Mouse (Mus musculus) heart, adult 9 months (tissue): ENCODE results near the gene Pappa.

ENCODE experiments used
- DNase-seq, 2 experiments: peaks; one replicate each; pipeline ENCODE4 v3.0.0; 2022; ENCODE audit warnings: low spot score in 2 of 2

Pappa gene

DNA sequence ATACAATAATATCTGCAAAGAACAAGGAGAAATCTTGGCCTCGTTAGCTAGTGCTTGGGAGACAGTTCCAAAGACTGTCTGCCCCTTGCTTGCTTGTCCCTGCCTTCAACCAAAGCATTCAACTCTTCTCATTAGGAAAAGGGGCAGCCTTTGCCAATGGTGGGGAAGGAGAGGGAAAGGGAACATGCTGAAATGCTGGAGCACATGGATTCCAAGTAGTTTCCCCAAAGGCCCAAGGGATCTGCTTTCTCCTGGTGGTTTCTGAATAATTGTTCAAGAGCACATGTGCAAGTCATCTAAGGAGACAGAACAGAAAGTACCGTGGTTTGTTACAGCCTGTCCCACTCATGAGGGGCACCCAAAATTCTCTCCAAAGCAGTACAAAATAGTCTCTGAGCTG lies 146.0 kb downstream of the Pappa start:
- peak; percentile 12 to 56 for DNase-seq

DNA sequence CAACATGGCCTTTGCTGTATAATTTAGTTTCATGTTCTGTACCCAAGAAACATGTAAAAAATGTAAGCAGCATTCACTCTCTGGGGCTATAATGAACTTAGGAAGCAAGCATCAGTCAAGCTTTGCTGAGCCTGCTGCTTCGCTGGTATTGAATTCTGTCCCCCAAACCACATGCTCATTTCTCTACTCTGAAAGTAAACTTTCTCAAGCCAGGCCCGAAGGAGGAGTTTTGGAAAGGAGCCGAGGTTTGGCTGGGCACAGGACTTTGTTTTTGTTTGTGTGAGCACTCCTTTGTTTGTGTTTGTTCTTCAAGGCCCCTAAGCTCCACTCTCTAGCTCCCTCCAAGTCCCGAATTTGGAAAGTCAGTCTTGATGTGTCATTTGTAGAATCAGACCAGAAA lies 148.3 kb downstream of the Pappa start:
- DNase-seq, result no peak

DNA sequence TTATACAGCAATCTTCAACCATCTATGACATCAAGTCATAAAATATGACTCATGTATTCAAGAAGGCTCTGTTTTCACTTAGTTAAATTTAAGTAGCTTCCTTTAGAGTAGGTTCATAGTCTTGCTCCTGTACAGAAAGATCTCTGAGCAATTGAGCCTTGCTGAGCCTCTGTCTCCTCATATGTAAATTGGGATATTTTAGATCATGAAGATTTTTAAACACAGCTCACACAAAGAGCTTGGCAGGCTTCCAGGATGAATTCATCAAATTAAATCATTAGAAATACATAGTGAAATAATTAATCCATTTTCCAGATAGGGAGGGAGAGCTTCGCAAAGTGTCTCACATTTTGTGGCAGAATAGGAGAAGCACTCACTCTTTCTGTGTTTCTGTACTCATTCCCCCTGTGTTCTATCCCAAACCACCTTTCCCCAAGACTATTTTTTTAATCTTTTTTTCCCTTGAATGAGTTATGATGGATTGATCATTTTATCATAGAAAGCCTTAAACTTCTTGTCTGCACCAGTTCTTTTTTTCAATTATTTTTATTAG lies 149.4 kb downstream of the Pappa start:
- DNase-seq, result no peak

DNA sequence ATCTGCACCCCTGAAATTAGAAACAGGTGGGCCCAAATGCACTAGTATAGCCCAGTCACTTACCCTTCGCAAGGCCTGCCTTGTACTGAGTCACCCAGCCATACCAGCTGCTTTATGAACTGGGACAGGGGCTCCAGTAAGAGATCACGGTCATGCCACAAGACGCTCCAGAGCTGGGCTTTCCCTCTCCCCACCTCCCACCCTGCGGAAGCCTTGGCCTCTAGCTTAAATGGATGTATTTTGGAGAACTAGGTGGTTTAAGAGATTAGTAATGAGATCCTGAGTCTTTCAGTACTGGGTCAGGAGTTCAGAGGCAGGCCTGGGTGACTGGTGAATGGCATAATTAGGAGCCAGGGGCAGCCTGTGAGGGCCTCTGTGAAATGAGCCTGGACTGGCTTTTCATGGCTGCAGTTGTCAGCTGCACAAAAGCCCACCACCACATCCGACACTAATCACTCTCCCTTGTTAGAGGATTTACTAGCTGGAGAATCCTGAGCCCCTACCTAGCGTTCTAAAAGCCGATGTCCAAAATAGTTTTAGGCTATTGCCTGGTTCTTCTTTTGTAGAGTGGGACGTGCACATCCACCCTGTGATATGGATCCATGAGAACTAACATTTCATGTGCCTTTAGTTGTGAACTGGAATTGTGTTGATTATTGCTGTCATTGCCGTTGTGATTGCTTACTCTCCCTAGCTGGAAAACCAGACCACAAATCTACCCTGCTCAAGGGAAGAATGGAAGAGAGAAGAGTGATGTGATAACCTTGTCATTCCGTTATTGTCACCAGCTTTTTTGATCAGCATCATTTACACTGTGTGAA lies 154.7 kb downstream of the Pappa start:
- DNase-seq, result no peak

DNA sequence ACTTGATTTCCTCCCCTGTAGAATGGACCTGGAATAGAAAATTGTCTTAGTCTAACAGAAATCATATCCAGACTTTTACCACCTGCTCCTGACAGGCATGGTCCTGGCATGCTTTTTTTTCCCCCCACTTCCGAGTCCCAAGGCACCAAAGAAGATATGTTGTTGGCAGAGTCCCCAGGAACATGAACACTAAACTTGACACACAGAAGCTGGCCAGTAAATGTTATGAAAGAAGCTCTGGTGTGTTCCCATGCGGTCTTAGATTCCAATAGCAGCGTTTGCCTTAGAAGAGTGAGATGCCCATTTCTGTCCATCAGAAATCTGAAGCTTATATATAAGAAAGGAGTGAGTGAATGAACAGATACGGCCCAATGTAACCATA lies 155.3 kb downstream of the Pappa start:
- peak; percentile 15 to 26 for DNase-seq

DNA sequence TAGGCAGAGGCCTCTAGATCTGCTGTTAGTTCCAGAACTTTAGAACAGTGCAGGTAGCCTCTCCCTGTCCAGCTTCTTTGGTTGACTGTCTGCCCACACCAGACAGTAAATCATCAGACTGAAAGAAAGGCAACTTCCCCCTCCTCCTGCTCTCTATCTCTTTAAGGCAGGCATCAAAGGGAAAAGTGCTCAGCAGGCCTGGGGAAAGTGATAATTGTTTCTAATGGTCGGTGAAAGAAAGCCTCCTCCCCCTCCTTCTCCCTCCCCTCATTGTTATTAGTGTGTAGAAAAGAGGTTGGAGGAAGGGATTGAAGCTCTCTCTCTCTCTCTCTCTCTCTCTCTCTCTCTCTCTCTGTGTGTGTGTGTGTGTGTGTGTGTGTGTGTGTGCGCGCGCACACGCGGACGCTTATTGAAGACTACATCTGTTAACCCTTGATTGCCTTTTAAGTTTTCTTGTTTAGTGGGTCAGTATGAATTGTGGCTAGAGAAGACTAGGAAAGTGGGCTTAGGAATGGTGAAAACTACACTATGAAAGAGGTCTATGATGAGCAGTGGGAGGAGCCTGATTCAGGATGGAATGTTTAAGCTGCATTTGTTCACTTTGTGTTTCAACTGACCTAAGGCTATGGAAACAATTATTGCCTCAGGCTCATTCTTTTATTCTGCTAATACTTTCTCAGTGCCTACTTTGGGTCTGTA lies 156.2 kb downstream of the Pappa start:
- no peak for DNase-seq

DNA sequence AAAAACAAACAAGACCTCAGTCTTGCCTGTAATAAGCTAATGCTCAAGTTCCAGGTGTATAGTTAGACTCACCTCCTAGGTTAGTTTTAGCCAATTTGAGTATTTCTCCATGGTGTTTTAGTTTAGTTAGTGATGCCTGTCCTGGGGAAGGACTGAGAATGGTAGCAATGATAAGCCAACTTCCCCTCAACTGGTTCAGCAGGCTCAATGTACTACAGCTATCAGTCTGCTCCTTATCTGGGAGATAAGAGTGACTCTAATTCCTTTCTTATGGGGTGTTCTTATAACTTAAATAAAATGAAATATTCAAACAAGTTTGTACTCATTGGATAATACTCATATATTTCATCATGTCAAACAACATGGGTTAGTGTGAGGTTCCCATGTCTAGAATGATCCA lies 156.9 kb downstream of the Pappa start:
- DNase-seq, result no peak

DNA sequence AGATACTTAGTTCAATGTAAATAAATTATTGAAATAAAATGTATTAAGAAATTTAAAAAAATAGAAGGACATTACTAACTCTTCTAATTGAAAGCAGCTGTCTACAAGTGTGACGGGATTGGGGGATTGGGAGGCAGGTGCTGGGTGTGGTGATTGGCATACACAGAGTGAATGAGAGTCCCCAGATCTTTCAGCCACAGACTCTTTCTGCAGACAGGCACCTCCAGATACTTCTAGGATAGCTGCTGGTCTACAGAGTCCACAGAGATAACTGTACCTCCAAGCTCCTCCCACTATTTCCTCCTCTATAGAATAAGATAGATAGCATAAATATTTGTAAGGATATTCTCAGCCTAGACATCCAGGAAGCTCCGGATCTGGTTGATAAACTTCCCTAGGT lies 159.6 kb downstream of the Pappa start:
- no peak for DNase-seq

DNA sequence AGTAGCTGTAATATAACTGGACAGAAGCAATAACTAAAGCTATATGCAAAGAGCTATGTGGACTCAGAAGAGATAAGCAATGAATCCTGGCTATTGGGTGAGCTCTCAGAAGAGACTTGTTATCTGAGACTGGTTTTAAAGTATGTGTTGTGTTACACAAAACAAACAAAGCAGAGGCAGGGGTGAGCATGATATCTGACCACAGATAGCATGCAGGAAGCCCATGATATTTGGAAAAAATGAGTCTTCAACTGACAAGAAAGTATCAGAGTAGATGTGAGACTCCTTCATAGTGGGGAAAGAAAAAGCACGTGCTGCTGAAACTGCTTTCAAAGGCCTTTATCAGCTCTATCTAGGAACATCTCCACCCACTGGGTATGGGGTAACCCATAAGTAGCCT lies 161.2 kb downstream of the Pappa start:
- no peak for DNase-seq

DNA sequence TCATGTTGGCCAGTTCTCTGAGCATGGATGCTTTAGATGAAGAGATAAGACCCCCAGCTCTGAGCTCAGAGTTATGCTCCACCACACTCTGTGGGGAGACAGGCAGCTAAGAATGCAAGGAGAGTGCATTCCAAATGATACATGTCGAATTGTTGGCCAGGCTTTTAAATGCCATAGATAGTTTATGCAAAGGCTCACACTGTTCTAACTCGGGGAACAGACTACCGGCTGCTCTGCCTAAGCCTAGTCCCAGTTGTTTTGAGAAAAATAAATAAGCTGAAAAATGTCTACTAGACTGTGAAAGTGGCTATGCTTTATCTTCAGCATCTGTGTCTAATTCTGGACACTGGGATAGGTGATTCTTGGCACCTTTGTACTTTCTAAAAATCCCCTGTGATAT lies 165.3 kb downstream of the Pappa start:
- no peak for DNase-seq

DNA sequence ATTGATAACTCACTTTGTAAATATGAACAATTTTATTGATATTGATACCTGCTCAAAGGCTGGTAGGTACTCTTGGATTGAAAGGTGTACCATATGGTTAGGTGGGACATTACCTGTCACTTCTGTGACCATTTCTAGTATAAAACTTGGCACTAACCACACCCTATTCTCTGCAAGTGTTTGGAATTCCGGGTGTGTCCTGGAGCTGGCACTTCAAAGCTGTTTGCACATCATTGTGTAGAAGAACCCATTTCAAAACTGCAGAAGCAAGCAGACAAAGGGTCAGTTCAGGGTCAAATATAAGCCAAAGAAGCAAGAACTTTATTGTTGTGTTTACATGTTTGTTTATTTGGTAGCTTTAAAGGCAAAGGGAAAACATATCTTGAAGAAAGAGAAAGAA lies 171.8 kb downstream of the Pappa start:
- DNase-seq, result no peak

DNA sequence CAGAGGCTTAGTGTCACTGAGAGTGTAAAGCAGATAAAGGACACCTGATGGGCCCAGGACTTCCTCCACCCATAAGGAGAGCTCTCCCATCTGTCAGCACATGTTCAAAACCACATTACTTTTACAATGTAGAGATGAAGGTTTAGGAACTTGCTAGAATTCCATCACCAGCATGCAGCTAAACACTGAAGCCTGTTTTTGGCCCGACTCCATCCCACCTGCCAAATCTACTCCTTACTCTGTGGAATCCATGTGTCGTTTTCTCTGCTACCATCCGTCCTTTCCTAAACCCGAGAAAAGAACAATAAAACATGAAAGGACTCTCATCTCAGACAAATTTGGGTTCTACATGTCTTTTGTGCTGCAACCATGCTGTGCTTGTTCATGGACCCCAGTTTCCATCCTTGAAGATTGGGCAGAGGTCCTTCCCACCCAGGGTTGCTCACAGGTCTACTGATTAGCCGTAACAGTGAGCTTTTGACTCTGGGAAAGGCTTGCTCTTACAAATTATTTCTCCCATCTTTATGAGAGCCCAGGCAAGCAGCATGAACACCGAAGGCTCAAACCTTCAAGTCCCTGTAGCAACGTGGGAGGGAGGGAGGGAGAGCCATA lies 172.5 kb downstream of the Pappa start:
- no peak for DNase-seq

DNA sequence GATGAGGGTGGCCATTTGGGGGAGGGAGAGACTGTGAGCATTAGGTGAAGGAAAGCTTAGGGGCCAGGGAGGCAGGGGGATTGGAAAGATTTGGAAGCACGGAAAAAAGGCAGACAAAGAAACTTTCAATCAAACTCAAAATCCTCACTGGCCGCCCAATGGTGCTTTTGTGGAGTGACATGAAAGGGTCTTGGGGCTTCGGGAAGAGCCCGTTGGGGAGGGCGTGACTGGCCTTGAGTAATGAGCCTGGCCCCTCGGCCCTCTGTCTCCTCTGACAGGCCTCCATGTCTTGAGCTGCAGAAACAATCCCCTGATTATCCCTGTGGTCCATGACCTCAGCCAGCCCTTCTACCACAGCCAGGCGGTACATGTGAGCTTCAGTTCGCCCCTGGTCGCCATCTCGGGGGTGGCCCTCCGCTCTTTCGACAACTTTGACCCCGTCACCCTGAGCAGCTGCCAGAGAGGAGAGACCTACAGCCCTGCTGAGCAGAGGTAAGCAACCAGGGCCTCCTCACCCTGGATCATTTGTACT lies 173.1 kb downstream of the Pappa start:
- no peak for DNase-seq

DNA sequence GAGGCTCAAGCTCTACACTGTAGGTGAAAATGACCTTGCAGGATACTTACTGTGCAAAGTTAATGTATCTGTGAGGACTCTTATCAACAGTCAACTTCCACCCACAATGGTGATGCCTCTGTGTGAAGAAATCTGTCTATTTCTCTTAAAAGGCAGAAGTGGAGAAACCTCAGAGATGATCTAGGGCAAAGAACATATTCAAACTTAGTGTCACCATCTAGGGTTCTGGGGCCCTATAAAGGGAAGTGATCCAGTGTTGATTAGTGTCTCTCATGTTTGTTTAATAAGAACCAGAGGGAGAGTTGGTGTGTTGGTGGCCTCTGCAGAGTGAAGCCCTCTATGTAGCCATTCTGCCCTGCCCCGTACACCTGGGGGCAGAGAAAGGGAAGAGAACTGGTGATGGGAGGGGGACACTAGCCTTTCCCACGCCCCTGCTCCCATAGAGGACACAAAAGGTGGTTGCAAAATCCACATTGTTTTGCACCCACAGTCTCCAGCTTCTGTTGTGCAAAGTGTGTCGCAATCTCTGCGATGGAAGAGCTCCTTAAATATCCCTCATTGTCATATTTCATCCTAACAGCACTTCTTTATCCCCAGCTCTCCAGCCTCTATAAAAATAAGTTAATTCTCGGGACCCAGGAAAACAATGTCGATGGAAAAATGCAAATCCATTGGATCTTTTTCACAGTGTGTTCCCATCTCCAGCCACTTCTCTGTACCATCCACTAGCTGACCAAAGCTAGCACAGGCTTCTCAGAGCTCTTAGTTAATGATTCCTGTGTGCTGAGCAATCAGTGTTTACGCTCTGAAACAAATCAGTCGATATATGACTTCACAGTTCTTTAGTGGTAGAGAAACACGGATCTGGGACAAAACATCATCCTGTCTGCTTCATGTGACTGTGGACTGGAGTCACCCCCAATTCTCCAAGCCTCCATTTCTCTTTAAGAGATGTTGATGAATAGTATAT lies 174.5 kb downstream of the Pappa start:
- DNase-seq, result no peak

DNA sequence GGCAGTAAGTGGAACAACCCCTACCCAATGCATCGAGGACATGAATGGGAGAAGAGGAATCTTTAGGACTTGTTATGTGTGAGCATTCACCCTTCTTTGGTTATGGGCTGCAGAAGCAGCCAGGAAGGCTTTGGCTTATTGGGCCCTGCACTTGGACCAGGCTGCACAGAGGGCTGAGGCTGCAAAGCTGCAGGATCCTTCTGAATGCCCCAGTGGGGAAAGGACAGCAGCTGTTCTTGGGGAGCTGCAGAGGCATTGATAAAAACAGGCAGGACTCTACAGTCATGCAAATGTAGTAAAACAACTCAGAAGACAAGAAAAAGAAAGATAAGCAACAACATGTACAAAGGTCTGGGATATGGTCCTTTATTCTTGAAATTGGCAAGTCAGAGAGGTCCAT lies 175.4 kb downstream of the Pappa start:
- DNase-seq, result peak in 1 of 2 experiments; percentile 31

DNA sequence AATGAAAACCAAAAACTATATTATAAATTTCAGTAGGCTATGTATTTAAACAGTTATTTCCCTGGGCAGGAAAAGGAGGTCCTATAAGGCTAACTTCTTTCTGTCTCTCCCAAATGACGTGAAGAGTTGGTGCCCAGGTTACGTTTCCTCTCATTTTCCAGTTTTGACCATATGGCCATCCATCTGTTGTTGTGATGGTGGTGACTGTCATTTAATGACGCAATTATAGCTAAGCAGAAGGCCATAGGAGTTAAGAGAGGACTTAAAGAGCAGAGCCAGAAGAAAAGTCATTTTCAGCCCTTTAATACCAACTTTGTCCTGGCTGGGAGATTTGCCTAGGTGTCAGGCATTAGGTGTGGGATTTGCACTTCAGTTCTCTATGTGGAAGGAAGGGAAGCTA lies 176.5 kb downstream of the Pappa start:
- no peak for DNase-seq

DNA sequence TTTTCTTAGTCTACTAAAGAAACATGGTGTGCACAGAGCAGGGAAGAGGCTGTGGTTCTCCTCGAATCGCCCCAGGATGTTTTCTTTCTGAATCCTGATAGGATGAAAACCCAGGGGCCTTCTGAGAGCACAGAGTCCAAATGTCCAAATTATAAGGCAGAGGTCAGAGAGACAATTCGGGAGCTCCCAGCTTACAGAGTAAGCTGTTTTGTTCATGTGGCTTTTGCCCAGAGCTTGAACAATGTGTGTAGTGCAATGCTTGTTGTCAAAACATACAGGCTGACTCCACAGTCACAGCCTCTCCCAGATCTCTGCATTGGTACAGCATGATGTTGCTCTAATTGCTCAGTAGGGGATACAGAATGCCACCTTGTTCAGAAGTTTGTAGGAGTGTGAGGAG lies 178.7 kb downstream of the Pappa start:
- no peak for DNase-seq

DNA sequence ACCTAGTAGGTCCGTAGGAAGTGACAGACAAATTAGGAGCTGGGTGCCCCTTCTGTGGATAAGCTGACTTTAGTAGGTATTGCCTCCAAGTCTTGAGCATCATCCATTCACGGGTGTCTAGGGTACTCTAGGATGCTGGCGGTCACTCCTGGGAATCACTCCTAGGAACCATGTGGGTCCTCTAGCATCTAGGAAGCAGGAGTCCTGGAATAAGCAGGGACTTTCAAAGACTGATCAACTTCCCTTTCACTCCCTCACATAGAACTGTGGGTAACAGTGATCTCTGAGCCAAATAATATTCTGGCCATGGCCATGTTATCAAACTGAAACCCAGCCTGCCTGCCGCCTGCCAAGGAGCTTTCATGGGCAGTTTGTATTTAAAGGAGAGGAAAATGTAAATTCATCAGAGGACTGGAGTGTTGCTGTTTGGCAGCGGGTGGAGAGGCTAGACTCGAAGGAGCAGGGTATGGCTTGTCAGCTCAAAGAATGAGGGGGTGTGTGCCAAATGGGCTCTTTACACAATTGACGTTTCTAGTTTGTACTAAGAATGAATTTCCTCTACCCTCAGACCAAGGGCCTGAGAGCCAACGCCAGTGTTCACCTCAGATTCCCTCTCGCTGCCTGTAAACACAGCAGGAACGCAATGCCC lies 194.0 kb downstream of the Pappa start:
- no peak for DNase-seq

DNA sequence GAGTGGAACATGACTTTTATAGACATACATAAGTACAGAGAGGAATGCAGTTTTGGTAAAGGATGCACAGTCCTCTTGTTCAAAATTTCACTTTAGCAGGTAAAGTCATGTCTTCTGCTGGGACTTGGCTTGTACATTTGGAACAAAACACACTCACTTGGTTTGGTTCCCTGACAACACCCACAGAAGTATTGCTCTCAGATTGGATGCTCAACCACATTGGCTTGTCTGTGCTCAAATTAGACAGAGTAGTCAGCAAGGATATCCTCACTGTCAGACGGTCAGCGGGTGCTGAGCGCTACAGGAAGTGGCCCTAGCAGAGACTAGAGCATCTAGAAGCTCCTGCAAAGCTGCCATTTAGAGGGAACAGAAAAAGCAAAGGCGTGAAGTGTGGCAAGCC lies 197.4 kb downstream of the Pappa start:
- no peak for DNase-seq

DNA sequence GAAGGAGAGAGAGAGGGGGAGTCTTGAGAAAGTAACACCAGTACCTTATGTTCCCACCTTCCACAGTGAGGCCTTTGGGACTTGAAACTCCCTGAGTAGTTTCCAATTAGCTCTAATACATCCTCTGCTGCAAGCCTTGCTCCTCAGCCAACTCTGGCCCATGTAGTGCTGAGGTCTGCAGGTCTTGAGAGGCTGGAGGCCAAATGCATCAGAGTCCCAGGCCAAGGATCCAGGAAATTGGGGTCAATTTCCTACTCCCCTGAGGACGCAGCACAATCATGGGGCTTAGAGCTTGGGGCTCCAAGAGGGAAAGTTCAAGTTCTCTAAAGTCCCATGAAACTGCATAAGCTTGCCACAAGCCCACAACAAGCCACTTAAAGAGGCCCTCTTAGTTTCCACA lies 198.0 kb downstream of the Pappa start:
- DNase-seq, result peak; percentile 66 to 68

DNA sequence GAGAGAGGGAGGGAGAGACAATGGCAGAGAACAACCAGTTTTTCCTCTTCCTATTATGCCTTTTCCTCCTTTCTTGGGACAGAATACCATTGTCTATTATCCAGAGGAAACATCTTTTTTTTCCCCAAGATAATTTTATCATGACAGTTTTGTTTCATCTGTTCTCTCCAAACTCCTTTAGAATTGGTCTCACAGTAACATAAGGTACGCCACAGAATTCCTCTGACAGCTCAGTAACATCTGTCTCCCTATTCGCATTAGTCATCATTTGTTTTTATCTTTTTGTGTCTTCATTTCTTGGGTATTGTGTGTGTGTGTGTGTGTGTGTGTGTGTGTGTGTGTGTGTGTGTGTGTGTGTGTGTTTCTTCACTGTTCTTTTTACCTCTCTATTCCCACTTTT lies 201.8 kb downstream of the Pappa start:
- DNase-seq, result no peak
